ENCODE assay signal across 8 mouse cellular contexts in genomic region chr4:155780895-155781294, GRCm38 (mm10). TPM values are rescaled to one million over a fixed set of nuclear protein-coding genes. Genes with fewer than 3 reads are reported as not detected.
A peak's percentile ranks its signal among the peaks of the same experiment; 100 is the strongest.
DNase-seq lines count a peak whose midpoint lies in the region; ATAC-seq and TF ChIP-seq lines count a peak whose summit lies in the region.

No protein-coding gene starts in this region.

- H3K36me3 ChIP-seq in hindbrain, embryonic 10.5 days, result no peaks in the 10 kb centered on the region
- no peaks in the 10 kb centered on the region for H3K36me3 ChIP-seq in hindbrain, embryonic 12.5 days
- no peaks in the 10 kb centered on the region for H3K36me3 ChIP-seq in heart, embryonic 12.5 days
- H3K36me3 ChIP-seq in kidney, postnatal 0 days (ENCODE audit: insufficient read depth, low read length), result no peaks in the 10 kb centered on the region
- no peaks in the 10 kb centered on the region for H3K36me3 ChIP-seq in forebrain, embryonic 10.5 days (replicated peaks)

- DNase-seq in hindbrain, embryonic 10.5 days (ENCODE audit: low spot score), result peak; percentile 56
- DNase-seq in brain, adult 2 months (ENCODE audit: low read depth, low spot score), result peak; percentile 67
- DNase-seq in kidney, postnatal 0 days (ENCODE audit: low spot score), result peak; percentile 69
- DNase-seq in testis, postnatal 14 days (ENCODE audit: low spot score), result peak; percentile 67
- DNase-seq in forebrain, embryonic 10.5 days (ENCODE audit: extremely low spot score, low spot score), result no peak
- no peak for DNase-seq in layer of hippocampus, adult 9-10 months (ENCODE audit: low spot score)

- ATAC-seq in hindbrain, embryonic 12.5 days (ENCODE audit: low FRiP score), result no peak
- no peak for ATAC-seq in heart, embryonic 12.5 days (ENCODE audit: insufficient number of reproducible peaks, low FRiP score)
- ATAC-seq in kidney, postnatal 0 days (replicated peaks; ENCODE audit: low FRiP score, low read depth), result 0 out of 2 replicates have a peak, but pooled peaks have one; percentile 12

- peaks cover 66% of the 10 kb centered on the region for H3K4me1 ChIP-seq in hindbrain, embryonic 10.5 days (replicated peaks)
- H3K4me1 ChIP-seq in hindbrain, embryonic 12.5 days, result peaks cover 16% of the 10 kb centered on the region
- peaks cover 51% of the 10 kb centered on the region for H3K4me1 ChIP-seq in heart, embryonic 12.5 days (replicated peaks)
- H3K4me1 ChIP-seq in kidney, postnatal 0 days (replicated peaks; ENCODE audit: insufficient read depth, low read length), result peaks cover 3% of the 10 kb centered on the region; the same call in 1 of the 2 replicates
- H3K4me1 ChIP-seq in forebrain, embryonic 10.5 days, result peaks cover 44% of the 10 kb centered on the region

- H3K9me3 ChIP-seq in hindbrain, embryonic 10.5 days, result no peaks in the 10 kb centered on the region
- H3K9me3 ChIP-seq in hindbrain, embryonic 12.5 days (replicated peaks), result no peaks in the 10 kb centered on the region
- H3K9me3 ChIP-seq in heart, embryonic 12.5 days (replicated peaks), result no peaks in the 10 kb centered on the region
- no peaks in the 10 kb centered on the region for H3K9me3 ChIP-seq in kidney, postnatal 0 days (replicated peaks; ENCODE audit: low read length)
- H3K9me3 ChIP-seq in forebrain, embryonic 10.5 days, result no peaks in the 10 kb centered on the region

- no peak overlapping the region for H3K9ac ChIP-seq in hindbrain, embryonic 12.5 days
- H3K9ac ChIP-seq in heart, embryonic 12.5 days, result no peak overlapping the region
- no peak overlapping the region; the same call in 1 of the 2 replicates for H3K9ac ChIP-seq in kidney, postnatal 0 days (ENCODE audit: low read depth, low read length)

- H3K27me3 ChIP-seq in hindbrain, embryonic 10.5 days (ENCODE audit: insufficient read depth, poor library complexity, severe bottlenecking), result peaks cover 20% of the 10 kb centered on the region; the same call in 1 of the 2 replicates
- H3K27me3 ChIP-seq in hindbrain, embryonic 12.5 days, result peaks cover 1% of the 10 kb centered on the region
- H3K27me3 ChIP-seq in heart, embryonic 12.5 days (replicated peaks), result no peaks in the 10 kb centered on the region
- H3K27me3 ChIP-seq in kidney, postnatal 0 days (ENCODE audit: insufficient read depth, low read length), result no peaks in the 10 kb centered on the region; the same call in 1 of the 2 replicates
- H3K27me3 ChIP-seq in forebrain, embryonic 10.5 days (ENCODE audit: poor library complexity, severe bottlenecking), result peaks cover 20% of the 10 kb centered on the region

- no peak overlapping the region for H3K4me3 ChIP-seq in hindbrain, embryonic 10.5 days
- no peak overlapping the region for H3K4me3 ChIP-seq in hindbrain, embryonic 12.5 days
- no peak overlapping the region for H3K4me3 ChIP-seq in heart, embryonic 12.5 days
- no peak overlapping the region for H3K4me3 ChIP-seq in kidney, postnatal 0 days (replicated peaks; ENCODE audit: low read depth, low read length)
- no peak overlapping the region for H3K4me3 ChIP-seq in forebrain, embryonic 10.5 days

- WGBS in hindbrain, embryonic 10.5 days, result 32% methylated on average over 6 of the region's 6 CpGs
- WGBS in hindbrain, embryonic 12.5 days, result 27% methylated on average over 6 of the region's 6 CpGs
- WGBS in heart, embryonic 12.5 days, result 26% methylated on average over 6 of the region's 6 CpGs
- WGBS in kidney, postnatal 0 days, result 13% methylated on average over 6 of the region's 6 CpGs
- 46% methylated on average over 6 of the region's 6 CpGs for WGBS in forebrain, embryonic 10.5 days

- H3K4me2 ChIP-seq in hindbrain, embryonic 12.5 days (replicated peaks), result no peak overlapping the region
- H3K4me2 ChIP-seq in heart, embryonic 12.5 days, result 0 out of 2 replicates have a peak overlapping the region, but pooled peaks have one; percentile 0
- no peak overlapping the region for H3K4me2 ChIP-seq in kidney, postnatal 0 days (ENCODE audit: low read length)

- TF ChIP-seq CTCF in kidney, postnatal 0 days (IDR thresholded peaks at IDR 0.05; ENCODE audit: low read depth), result no peak

- peak overlapping the region; percentile 25; the same call in 1 of the 2 replicates for H3K27ac ChIP-seq in hindbrain, embryonic 10.5 days
- H3K27ac ChIP-seq in hindbrain, embryonic 12.5 days, result no peak overlapping the region; the same call in 1 of the 2 replicates
- peak overlapping the region; percentile 30; the same call in 1 of the 2 replicates for H3K27ac ChIP-seq in heart, embryonic 12.5 days (ENCODE audit: poor library complexity, severe bottlenecking)
- peak overlapping the region; percentile 26; the same call in 1 of the 2 replicates for H3K27ac ChIP-seq in kidney, postnatal 0 days
- no peak overlapping the region for H3K27ac ChIP-seq in forebrain, embryonic 10.5 days

RNA-seq across cellular contexts. Expression of gene Tmem88b, which starts 4.8 kb away (rescaled TPM):
- 0.31 and 0.67 TPM in 2 replicates for polyA plus RNA-seq in hindbrain, embryonic 10.5 days (2016; fragmentation: Nextera tagmentation; extraction: Ambion mirVana)
- polyA plus RNA-seq in hindbrain, embryonic 12.5 days (2016; fragmentation: Nextera tagmentation; extraction: Ambion mirVana), result 0.58 and 0.86 TPM in 2 replicates
- polyA plus RNA-seq in heart, embryonic 12.5 days (2016; fragmentation: Nextera tagmentation; extraction: Ambion mirVana), result 7.0 and 7.2 TPM in 2 replicates
- polyA plus RNA-seq in kidney, postnatal 0 days (2015; fragmentation: Nextera tagmentation; extraction: Ambion mirVana), result 0.16 and 0.22 TPM in 2 replicates
- 0.24 and 0.27 TPM in 2 replicates for polyA plus RNA-seq in forebrain, embryonic 10.5 days (2016; fragmentation: Nextera tagmentation; extraction: Ambion mirVana)

RNA-seq across cellular contexts. Expression of gene Vwa1, which starts 6.4 kb away (rescaled TPM):
- polyA plus RNA-seq in hindbrain, embryonic 10.5 days (2016; fragmentation: Nextera tagmentation; extraction: Ambion mirVana), result 13.4 and 14.0 TPM in 2 replicates
- 12.2 and 12.9 TPM in 2 replicates for polyA plus RNA-seq in hindbrain, embryonic 12.5 days (2016; fragmentation: Nextera tagmentation; extraction: Ambion mirVana)
- 1.7 TPM in 2 replicates for polyA plus RNA-seq in heart, embryonic 12.5 days (2016; fragmentation: Nextera tagmentation; extraction: Ambion mirVana)
- 14.8 and 16.4 TPM in 2 replicates for polyA plus RNA-seq in kidney, postnatal 0 days (2015; fragmentation: Nextera tagmentation; extraction: Ambion mirVana)
- 9.7 and 11.3 TPM in 2 replicates for polyA plus RNA-seq in forebrain, embryonic 10.5 days (2016; fragmentation: Nextera tagmentation; extraction: Ambion mirVana)

RNA-seq across cellular contexts. Expression of gene Ankrd65, which starts 9.3 kb away (rescaled TPM):
- 0.18 TPM in 1 of 2 replicates, not detected in the other for polyA plus RNA-seq in hindbrain, embryonic 10.5 days (2016; fragmentation: Nextera tagmentation; extraction: Ambion mirVana)
- polyA plus RNA-seq in hindbrain, embryonic 12.5 days (2016; fragmentation: Nextera tagmentation; extraction: Ambion mirVana), result not detected in 2 replicates
- not detected in 2 replicates for polyA plus RNA-seq in heart, embryonic 12.5 days (2016; fragmentation: Nextera tagmentation; extraction: Ambion mirVana)
- polyA plus RNA-seq in kidney, postnatal 0 days (2015; fragmentation: Nextera tagmentation; extraction: Ambion mirVana), result 0.28 and 0.29 TPM in 2 replicates
- not detected in 2 replicates for polyA plus RNA-seq in forebrain, embryonic 10.5 days (2016; fragmentation: Nextera tagmentation; extraction: Ambion mirVana)

RNA-seq across cellular contexts. Expression of gene Atad3a, which starts 20.0 kb away (rescaled TPM):
- 110 and 124 TPM in 2 replicates for polyA plus RNA-seq in hindbrain, embryonic 10.5 days (2016; fragmentation: Nextera tagmentation; extraction: Ambion mirVana)
- polyA plus RNA-seq in hindbrain, embryonic 12.5 days (2016; fragmentation: Nextera tagmentation; extraction: Ambion mirVana), result 81.8 and 84.7 TPM in 2 replicates
- polyA plus RNA-seq in heart, embryonic 12.5 days (2016; fragmentation: Nextera tagmentation; extraction: Ambion mirVana), result 102 and 104 TPM in 2 replicates
- polyA plus RNA-seq in kidney, postnatal 0 days (2015; fragmentation: Nextera tagmentation; extraction: Ambion mirVana), result 92.1 and 92.2 TPM in 2 replicates
- polyA plus RNA-seq in forebrain, embryonic 10.5 days (2016; fragmentation: Nextera tagmentation; extraction: Ambion mirVana), result 141 and 149 TPM in 2 replicates

RNA-seq across cellular contexts. Expression of gene Mrpl20, which starts 21.8 kb away (rescaled TPM):
- 252 and 253 TPM in 2 replicates for polyA plus RNA-seq in hindbrain, embryonic 10.5 days (2016; fragmentation: Nextera tagmentation; extraction: Ambion mirVana)
- 189 and 204 TPM in 2 replicates for polyA plus RNA-seq in hindbrain, embryonic 12.5 days (2016; fragmentation: Nextera tagmentation; extraction: Ambion mirVana)
- 137 and 151 TPM in 2 replicates for polyA plus RNA-seq in heart, embryonic 12.5 days (2016; fragmentation: Nextera tagmentation; extraction: Ambion mirVana)
- 283 and 294 TPM in 2 replicates for polyA plus RNA-seq in kidney, postnatal 0 days (2015; fragmentation: Nextera tagmentation; extraction: Ambion mirVana)
- 253 and 258 TPM in 2 replicates for polyA plus RNA-seq in forebrain, embryonic 10.5 days (2016; fragmentation: Nextera tagmentation; extraction: Ambion mirVana)

Comparison
In these comparisons a context has a peak if more than half of its experiments do, and no peak if none do; other contexts are left out.
1. H3K27ac ChIP-seq: peak in hindbrain, embryonic 10.5 days (single experiment), heart, embryonic 12.5 days (single experiment) and kidney, postnatal 0 days (single experiment); none in hindbrain, embryonic 12.5 days (single experiment) and forebrain, embryonic 10.5 days (single experiment).
2. DNase-seq: peak in hindbrain, embryonic 10.5 days (single experiment), brain, adult 2 months (single experiment), kidney, postnatal 0 days (single experiment) and testis, postnatal 14 days (single experiment); none in forebrain, embryonic 10.5 days (single experiment) and layer of hippocampus, adult 9-10 months (single experiment).